ENCODE assay signal across 16 mouse cellular contexts in genomic region chr2:72374076-72374475, GRCm38 (mm10).
"Had no signal": no experiment of that assay in that cellular context is flagged by ENCODE, and none has a peak within 500 bp of the region (broad histone marks: within the 10 kb centered on the region; RNA-seq: fewer than 3 reads in every experiment).

No protein-coding gene starts in this region.

- DNase-seq: kidney, adult 2 months; kidney, postnatal 10 days; left cerebral cortex, postnatal 4 days; liver, postnatal 0 days; lung, embryonic 14.5 days; lung, postnatal 10 days; lung, postnatal 4 days; midbrain, embryonic 14.5 days; thymus, adult 2 months; thymus, postnatal 14 days; thymus, postnatal 4 days had no signal

- ATAC-seq: liver, postnatal 0 days had no signal

- H3K9ac ChIP-seq: limb, embryonic 12.5 days; limb, embryonic 15.5 days; liver, embryonic 14.5 days; liver, postnatal 0 days; lung, embryonic 14.5 days had no signal

- H3K9me3 ChIP-seq: limb, embryonic 12.5 days; limb, embryonic 15.5 days had no signal

- H3K27ac ChIP-seq: limb, embryonic 12.5 days; limb, embryonic 15.5 days; liver, embryonic 14.5 days had no signal

- H3K4me3 ChIP-seq: limb, embryonic 12.5 days; limb, embryonic 15.5 days had no signal

- H3K27me3 ChIP-seq: limb, embryonic 12.5 days; limb, embryonic 15.5 days had no signal

- H3K4me2 ChIP-seq: limb, embryonic 12.5 days; limb, embryonic 15.5 days; liver, embryonic 11.5 days; lung, embryonic 14.5 days; midbrain, embryonic 11.5 days had no signal
